Mouse (Mus musculus) neural tube, embryonic 15.5 days (tissue): ENCODE results near the gene Ciz1. TPM values are rescaled to one million over a fixed set of nuclear protein-coding genes. Genes with fewer than 3 reads are reported as not detected.
A peak's percentile ranks its signal among the peaks of the same experiment; 100 is the strongest.

Source experiments
- ATAC-seq: fragments of 200-750 bp; cut with Nextera tagmentation; 2 replicates; pipeline ENCODE4 v1.8.0; 2017; ENCODE audit warnings: mild to moderate bottlenecking, moderate TSS enrichment, moderate library complexity; ENCODE audit not compliant: low FRiP score
- H3K27ac ChIP-seq: fragments of 300-500 bp; sonication (generic); replicated peaks from 2 replicates; pipeline ENCODE4 v1.5.1; 2015; ENCODE audit warnings: mild to moderate bottlenecking, inconsistent platforms
- H3K27me3 ChIP-seq: fragments of 300-500 bp; sonication (generic); replicated peaks from 2 replicates; pipeline ENCODE4 v1.6.1; 2015; ENCODE audit warnings: inconsistent platforms
- H3K36me3 ChIP-seq: fragments of 300-500 bp; sonication (generic); 2 replicates; pipeline ENCODE4 v1.6.1; 2015; ENCODE audit warnings: inconsistent platforms
- H3K4me1 ChIP-seq: fragments of 300-500 bp; sonication (generic); 2 replicates; pipeline ENCODE4 v1.6.1; 2015; ENCODE audit warnings: inconsistent platforms
- H3K4me2 ChIP-seq: fragments of 300-500 bp; sonication (generic); 2 replicates; pipeline ENCODE4 v1.6.1; 2015; ENCODE audit warnings: inconsistent platforms, mild to moderate bottlenecking, moderate library complexity
- H3K4me3 ChIP-seq: fragments of 300-500 bp; sonication (generic); replicated peaks from 2 replicates; pipeline ENCODE4 v1.5.1; 2015; ENCODE audit warnings: mild to moderate bottlenecking, inconsistent platforms
- H3K9ac ChIP-seq: fragments of 300-500 bp; sonication (generic); replicated peaks from 2 replicates; pipeline ENCODE4 v1.6.1; 2015; ENCODE audit warnings: mild to moderate bottlenecking, inconsistent platforms
- H3K9me3 ChIP-seq: fragments of 300-500 bp; sonication (generic); replicated peaks from 2 replicates; pipeline ENCODE4 v1.6.1; 2016; ENCODE audit warnings: inconsistent platforms
- WGBS: fragments of 180-500 bp; shearing (Covaris S2); methylation state at CpG from one replicate; pipeline ENCODE4 v1.1.7; 2015; ENCODE audit warnings: mixed read lengths; 5-methylcytosine and 5-hydroxymethylcytosine counted together
- polyA plus RNA-seq: library from polyadenylated mRNA; unstranded; fragments of >200 nt; fragmentation: Nextera tagmentation; extraction: Ambion mirVana; gene quantifications from 2 replicates; pipeline ENCODE4 v1.2.1, GENCODE M21; 2015

Ciz1 gene
- polyA plus RNA-seq, 1 experiment from 2014 or later, result 43.8 TPM

- H3K4me2 ChIP-seq, result peak overlapping the region; percentile 93
- H3K27me3 ChIP-seq, result peaks cover 3% of the 10 kb centered on the region; the same call in 1 of the 2 replicates
- H3K27ac ChIP-seq, result peak overlapping the region; percentile 86
- 9% methylated on average over 19 of the region's 19 CpGs for WGBS
- peak overlapping the region; percentile 90 for H3K4me3 ChIP-seq
- peaks cover 32% of the 10 kb centered on the region for H3K4me1 ChIP-seq
- no peaks in the 10 kb centered on the region for H3K9me3 ChIP-seq
- peak overlapping the region; percentile 87 for H3K9ac ChIP-seq
- peaks cover 21% of the 10 kb centered on the region for H3K36me3 ChIP-seq
- ATAC-seq, result peak; percentile 54
Measured at GRCm38 (mm10) chr2:32363376-32364106, 11.4 kb downstream of the Ciz1 start.

DNA sequence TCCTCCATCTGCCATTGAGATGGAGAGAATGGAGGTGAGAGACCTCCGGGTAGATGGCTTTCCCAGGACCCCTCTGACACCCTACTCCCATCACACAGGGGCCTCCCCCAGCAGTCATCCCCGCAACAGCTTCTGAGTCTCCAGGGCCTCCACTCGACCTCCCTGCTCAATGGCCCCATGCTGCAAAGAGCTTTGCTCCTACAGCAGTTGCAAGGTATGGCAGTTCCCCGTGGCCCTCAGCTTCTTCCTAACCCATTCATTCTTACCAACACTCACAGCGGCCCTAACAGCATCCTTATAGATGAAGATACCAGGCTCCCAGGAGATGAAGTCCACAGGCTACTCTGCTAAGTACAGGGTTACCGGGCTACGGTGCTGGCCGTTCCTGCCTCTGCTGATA, 12.0 kb downstream of the Ciz1 start:
- Histone ChIP-seq H3K9ac (peak overlapping the region; percentile 87), H3K27ac (no peak overlapping the region)

GRCm38 (mm10) chr2:32367315-32367714, 15.2 kb downstream of the Ciz1 start:
- H3K4me3 ChIP-seq, result no peak overlapping the region
- no peak overlapping the region for H3K27ac ChIP-seq
- no peak for ATAC-seq
- peaks cover 18% of the 10 kb centered on the region for H3K4me1 ChIP-seq
- no peaks in the 10 kb centered on the region for H3K27me3 ChIP-seq
- WGBS, result over 99% methylated on average over 5 of the region's 5 CpGs
- H3K9me3 ChIP-seq, result no peaks in the 10 kb centered on the region
- H3K36me3 ChIP-seq, result peaks cover 55% of the 10 kb centered on the region
- no peak overlapping the region for H3K9ac ChIP-seq
- no peak overlapping the region for H3K4me2 ChIP-seq

More for the DNA sequence above, 12.0 kb downstream of the Ciz1 start:
- Histone ChIP-seq H3K4me2 (peak overlapping the region; percentile 93), H3K4me3 (peak overlapping the region; percentile 90), H3K27me3 (peaks cover 3% of the 10 kb centered on the region; the same call in 1 of the 2 replicates), H3K9me3 (no peaks in the 10 kb centered on the region), H3K4me1 (peaks cover 32% of the 10 kb centered on the region), H3K36me3 (peaks cover 23% of the 10 kb centered on the region)
- no peak for ATAC-seq
- 88% methylated on average over 8 of the region's 8 CpGs for WGBS

GRCm38 (mm10) chr2:32374191-32374590, 22.1 kb downstream of the Ciz1 start:
- 92% methylated on average over 10 of the region's 10 CpGs for WGBS
- ATAC-seq, result no peak
- Histone ChIP-seq H3K4me1 (no peaks in the 10 kb centered on the region), H3K4me3 (no peak overlapping the region), H3K36me3 (peaks cover 93% of the 10 kb centered on the region), H3K9ac (no peak overlapping the region), H3K27me3 (no peaks in the 10 kb centered on the region), H3K9me3 (no peaks in the 10 kb centered on the region), H3K4me2 (no peak overlapping the region), H3K27ac (no peak overlapping the region)

GRCm38 (mm10) chr2:32375317-32375940, 23.3 kb downstream of the Ciz1 start:
- Histone ChIP-seq H3K9ac (no peak overlapping the region), H3K9me3 (no peaks in the 10 kb centered on the region), H3K4me3 (no peak overlapping the region), H3K27me3 (no peaks in the 10 kb centered on the region; the same call in 1 of the 2 replicates), H3K4me1 (peaks cover 4% of the 10 kb centered on the region; the same call in 1 of the 2 replicates), H3K27ac (no peak overlapping the region), H3K4me2 (no peak overlapping the region), H3K36me3 (peaks cover 89% of the 10 kb centered on the region)
- no peak for ATAC-seq
- WGBS, result 93% methylated on average over 13 of the region's 13 CpGs

DNA sequence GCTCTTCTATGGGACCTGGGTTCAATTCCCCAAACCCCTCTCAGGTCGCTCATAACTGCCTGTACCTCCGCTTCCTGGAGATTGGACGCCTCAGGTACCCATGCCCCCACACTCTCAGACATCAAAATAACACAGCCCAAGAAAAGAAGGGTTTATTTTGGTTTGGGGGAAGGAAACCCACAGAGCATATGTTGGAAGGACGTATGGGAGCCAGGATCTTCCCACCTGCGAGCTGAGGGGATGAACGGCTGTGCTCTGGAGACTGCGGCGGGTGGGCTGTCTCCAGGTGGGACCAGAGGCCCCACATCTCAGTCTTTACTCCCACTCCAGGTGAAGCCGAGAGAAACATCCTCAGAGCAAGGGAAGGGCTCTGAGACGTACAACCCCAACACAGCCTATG, 24.8 kb downstream of the Ciz1 start:
- H3K36me3 ChIP-seq, result peaks cover 74% of the 10 kb centered on the region
- no peak overlapping the region for H3K9ac ChIP-seq
- H3K4me1 ChIP-seq, result peaks cover 17% of the 10 kb centered on the region
- WGBS, result 95% methylated on average over 10 of the region's 10 CpGs
- H3K27ac ChIP-seq, result no peak overlapping the region
- no peaks in the 10 kb centered on the region for H3K9me3 ChIP-seq
- no peak overlapping the region for H3K4me2 ChIP-seq
- no peak overlapping the region for H3K4me3 ChIP-seq
- no peaks in the 10 kb centered on the region; the same call in 1 of the 2 replicates for H3K27me3 ChIP-seq
- no peak for ATAC-seq

DNA sequence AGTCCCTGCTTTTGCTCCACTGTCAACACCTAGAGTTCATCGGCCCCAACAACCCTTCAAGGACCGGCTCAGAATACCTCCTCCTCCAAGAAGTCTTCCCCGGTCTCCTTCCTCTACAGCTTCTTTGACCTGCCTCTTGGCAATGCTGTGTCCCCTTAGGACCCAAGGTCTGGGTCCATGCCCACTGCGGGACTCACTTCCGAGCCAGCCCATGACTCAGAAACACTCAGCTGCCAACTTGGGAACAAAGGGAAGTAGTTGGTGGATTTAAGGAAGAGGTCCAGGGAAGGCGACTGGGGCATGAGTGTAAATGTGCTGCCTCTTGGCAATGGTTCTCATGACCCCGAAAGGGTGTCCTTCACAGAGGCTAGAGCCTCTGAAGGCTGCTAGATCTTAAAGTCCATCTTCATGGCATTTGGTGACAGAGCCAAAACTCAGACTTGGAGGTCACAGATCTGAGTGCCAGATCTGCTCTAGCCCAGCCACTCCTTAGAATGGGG, 27.9 kb downstream of the Ciz1 start:
- WGBS, result 85% methylated on average over 7 of the region's 7 CpGs
- Histone ChIP-seq H3K9me3 (no peaks in the 10 kb centered on the region), H3K36me3 (peaks cover 50% of the 10 kb centered on the region), H3K9ac (no peak overlapping the region), H3K27me3 (peaks cover 8% of the 10 kb centered on the region; the same call in 1 of the 2 replicates), H3K4me3 (no peak overlapping the region), H3K4me1 (peaks cover 21% of the 10 kb centered on the region), H3K27ac (no peak overlapping the region), H3K4me2 (0 out of 2 replicates have a peak overlapping the region, but pooled peaks have one; percentile 95)
- ATAC-seq, result no peak

GRCm38 (mm10) chr2:32381141-32381774, 29.1 kb downstream of the Ciz1 start:
- under 1% methylated on average over 27 of the region's 27 CpGs for WGBS
- no peaks in the 10 kb centered on the region for H3K9me3 ChIP-seq
- H3K4me1 ChIP-seq, result peaks cover 21% of the 10 kb centered on the region
- peak overlapping the region; percentile 74 for H3K27ac ChIP-seq
- peak overlapping the region; percentile 95 for H3K4me2 ChIP-seq
- ATAC-seq, result peak; percentile 65
- peak overlapping the region; percentile 74 for H3K4me3 ChIP-seq
- H3K36me3 ChIP-seq, result peaks cover 38% of the 10 kb centered on the region
- peak overlapping the region; percentile 69 for H3K9ac ChIP-seq
- peaks cover 8% of the 10 kb centered on the region; the same call in 1 of the 2 replicates for H3K27me3 ChIP-seq

- Histone ChIP-seq H3K4me1 (peaks cover 21% of the 10 kb centered on the region), H3K9ac (peak within 1 kb of the TSS; percentile 69), H3K27ac (peak within 1 kb of the TSS; percentile 74), H3K9me3 (no peaks in the 10 kb centered on the region), H3K27me3 (peaks cover 8% of the 10 kb centered on the region; the same call in 1 of the 2 replicates), H3K4me2 (peak within 1 kb of the TSS; percentile 95), H3K4me3 (peak within 1 kb of the TSS; percentile 74), H3K36me3 (peaks cover 33% of the 10 kb centered on the region)
- under 1% methylated on average over 41 of the region's 47 CpGs for WGBS
- peak; percentile 89 for ATAC-seq
Measured at GRCm38 (mm10) chr2:32381775-32382223, 29.7 kb downstream of the Ciz1 start, which contains the start of gene 1110008P14Rik. Gene 1110008P14Rik (minus strand): TSS chr2:32381938.

- Histone ChIP-seq H3K27me3 (peaks cover 8% of the 10 kb centered on the region; the same call in 1 of the 2 replicates), H3K36me3 (peaks cover 24% of the 10 kb centered on the region), H3K4me1 (peaks cover 21% of the 10 kb centered on the region), H3K4me3 (peak overlapping the region; percentile 74; the same call in 1 of the 2 replicates), H3K27ac (no peak overlapping the region), H3K4me2 (peak overlapping the region; percentile 95), H3K9me3 (no peaks in the 10 kb centered on the region), H3K9ac (0 out of 2 replicates have a peak overlapping the region, but pooled peaks have one; percentile 69)
- no peak for ATAC-seq
- WGBS, result 82% methylated on average over 2 of the region's 2 CpGs
Measured at GRCm38 (mm10) chr2:32382689-32383088, 30.6 kb downstream of the Ciz1 start.
